Mouse (Mus musculus) olfactory bulb, adult 2 months (tissue): Measurements from ENCODE around the gene Myrip.

Source experiments
- CTCF ChIP-seq: fragments of 200-500 bp; IDR thresholded peaks from 2 replicates; pipeline ENCODE4 v1.5.1; 2012; ENCODE audit warnings: low read depth, mild to moderate bottlenecking, low read length, moderate library complexity; ENCODE audit not compliant: insufficient read depth
- POLR2A ChIP-seq: fragments of 200-500 bp; IDR thresholded peaks from 2 replicates; pipeline ENCODE4 v1.6.1; 2012; ENCODE audit warnings: mild to moderate bottlenecking, low read depth, low read length, moderate library complexity; ENCODE audit not compliant: insufficient read depth

- no peak for TF ChIP-seq CTCF
- TF ChIP-seq POLR2A = no peak
Observed at GRCm38 (mm10) chr9:120296938-120297337, 4.4 kb upstream of the Myrip start.
